Mouse (Mus musculus): ENCODE measurements around the gene Ofcc1. TPM values are rescaled to one million over a fixed set of nuclear protein-coding genes. Genes with fewer than 3 reads are reported as not detected.

Ofcc1 gene
- total RNA-seq, 2 experiments from 2014 or later, result not detected

DNA sequence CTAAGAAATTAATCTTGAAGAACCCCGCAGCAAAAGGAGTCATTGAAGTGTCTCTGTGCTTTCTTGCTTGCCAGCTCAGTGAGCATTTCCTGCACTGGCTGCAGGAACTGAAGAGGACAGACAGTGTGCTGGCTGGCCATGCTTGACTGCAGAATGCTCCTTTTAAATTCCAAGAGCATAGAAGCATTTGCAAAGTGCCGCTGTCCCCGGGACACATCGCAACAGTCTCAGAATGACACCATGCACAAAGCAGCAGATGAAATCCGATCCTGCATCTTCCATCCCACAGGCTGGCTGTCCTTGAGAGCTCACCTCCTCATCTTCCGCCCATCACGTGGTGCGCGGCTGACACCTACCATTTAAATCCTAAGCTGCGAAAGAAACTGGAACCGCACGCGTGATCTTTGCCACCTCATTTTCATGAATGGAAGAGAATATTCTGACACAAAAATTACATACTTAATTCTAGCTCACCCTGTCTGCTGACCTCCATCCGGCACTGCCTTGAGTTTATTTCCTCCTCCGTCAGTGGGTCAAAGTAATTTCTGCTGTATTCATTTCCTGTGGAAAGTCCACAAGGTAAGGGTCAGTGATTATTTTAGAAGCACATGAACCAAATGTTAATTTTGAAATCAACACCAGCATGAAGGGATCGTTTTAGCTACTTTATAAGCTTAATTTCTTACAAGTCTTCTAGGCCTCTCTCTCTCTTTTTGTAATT, 98.0 kb downstream of the Ofcc1 start:
- no peak for DNase-seq
- intact Hi-C loops (cut with DNase I), result no loop called here

DNA sequence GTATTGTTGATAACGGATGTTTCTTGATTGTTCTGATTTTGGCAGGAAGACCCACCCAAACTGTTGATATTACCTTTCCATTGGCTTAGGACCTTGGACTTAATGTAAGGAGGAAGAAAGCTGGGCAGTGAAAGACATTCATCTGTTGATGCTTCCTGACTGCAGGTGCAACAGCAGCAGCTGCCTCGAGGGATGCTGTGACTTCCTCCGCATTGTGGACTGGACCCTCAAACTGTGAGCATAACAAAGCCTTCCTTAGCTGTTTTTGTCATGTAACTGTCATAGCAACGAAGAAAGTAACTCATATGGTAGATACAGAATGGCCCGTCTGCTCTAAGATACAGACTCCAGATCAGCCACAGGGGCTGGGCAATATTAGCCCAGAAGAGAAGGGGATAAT, 102.5 kb downstream of the Ofcc1 start:
- intact Hi-C loops (cut with DNase I), result no loop called here
- no peak for DNase-seq

DNA sequence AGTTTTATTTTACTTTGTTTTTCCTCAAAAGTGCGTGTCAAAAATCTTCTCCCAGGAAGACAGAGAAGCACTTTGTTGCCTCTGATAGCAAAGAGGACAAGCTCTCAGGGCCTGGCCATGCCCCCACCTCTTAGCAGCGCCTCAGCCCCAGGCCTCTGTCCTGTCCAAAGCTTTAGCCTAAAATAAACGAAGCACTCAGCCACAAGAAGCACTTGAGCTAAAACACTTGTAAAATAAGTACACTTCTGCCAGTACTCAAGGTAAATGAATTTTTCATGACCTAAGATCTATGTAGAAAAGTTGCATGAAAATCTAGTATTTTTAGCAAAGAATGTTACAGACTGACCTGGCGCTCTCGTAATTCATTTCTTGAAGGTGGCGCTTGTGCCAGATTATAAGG, 117.4 kb downstream of the Ofcc1 start:
- intact Hi-C loops (cut with DNase I), result no loop called here
- no peak for DNase-seq

DNA sequence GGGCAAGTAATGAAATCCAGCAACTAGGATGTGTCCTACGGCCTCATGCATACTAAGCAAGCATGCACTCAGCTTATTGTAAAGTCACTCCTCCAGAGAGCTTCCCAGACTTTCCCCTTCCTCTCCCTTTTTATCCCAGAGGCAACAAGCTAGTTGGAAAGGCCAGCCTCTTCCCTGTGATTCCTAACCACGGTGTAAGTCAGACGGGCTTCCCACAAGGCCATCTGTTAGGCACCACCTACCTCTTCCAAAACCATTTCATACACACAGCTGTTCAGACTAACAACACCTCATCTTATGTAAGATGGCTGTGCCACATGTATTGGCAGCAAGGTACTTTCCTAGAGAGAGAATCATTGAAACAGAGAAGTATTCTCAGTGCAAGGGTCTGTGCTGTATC, 124.9 kb downstream of the Ofcc1 start:
- DNase-seq, result no peak
- intact Hi-C loops (cut with DNase I), result no loop called here

DNA sequence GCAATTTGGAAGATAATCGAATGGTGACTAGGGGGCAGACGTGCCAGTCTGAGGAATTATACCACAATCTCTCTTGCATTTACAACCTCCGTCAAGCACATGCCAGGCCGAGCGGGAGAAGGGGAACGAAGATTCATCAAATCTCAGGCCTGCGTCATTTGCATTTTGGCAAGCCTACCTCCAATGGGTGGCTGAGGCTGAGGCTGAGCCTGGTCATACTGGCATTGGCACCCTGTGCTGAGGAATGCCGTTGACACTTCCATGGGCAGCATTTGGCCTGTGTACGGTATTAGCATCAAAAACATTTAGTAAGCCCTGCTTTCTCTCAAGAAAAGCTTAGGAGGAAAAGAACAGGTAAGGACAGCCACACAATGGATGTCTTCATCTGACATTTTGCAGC, 152.9 kb downstream of the Ofcc1 start:
- intact Hi-C loops (cut with DNase I), result no loop called here
- DNase-seq, result no peak

DNA sequence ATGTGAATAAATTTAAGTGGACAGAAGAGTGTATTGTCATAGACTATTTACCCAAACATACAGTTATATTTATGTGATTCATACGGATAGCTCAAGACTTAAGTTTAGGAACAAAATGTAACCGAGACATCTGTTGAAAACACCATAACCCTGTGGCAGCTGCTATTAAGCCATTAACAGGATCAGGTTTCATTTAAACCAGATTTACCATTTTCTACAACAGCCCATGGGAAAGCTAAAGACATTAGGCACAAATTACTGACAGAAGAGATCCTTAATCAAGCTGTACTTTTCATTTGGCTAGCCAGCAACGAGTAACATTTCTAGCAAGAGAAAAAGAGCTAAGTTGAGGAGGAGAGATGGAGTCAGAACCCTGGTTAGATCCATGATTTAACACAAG, 179.5 kb downstream of the Ofcc1 start:
- intact Hi-C loops (cut with DNase I), result no loop called here
- DNase-seq, result no peak

DNA sequence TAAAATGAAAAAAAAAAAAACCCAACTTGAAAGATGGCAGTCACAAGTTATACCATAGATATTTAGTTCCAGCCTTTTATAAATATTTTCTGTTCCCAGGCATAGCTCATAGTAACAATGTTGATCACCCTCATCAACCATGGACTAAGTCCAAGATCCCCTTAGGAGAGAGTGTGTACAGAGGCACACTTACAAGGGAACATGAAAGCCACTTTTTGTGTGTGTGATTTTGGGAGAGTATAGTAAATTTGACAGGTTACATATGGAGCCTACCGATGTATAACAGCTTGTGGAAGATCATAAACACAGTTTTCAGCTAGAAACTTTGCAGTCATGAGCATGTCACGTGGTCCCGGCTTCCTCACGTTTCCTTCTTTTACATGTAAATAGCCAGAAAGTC, 189.5 kb downstream of the Ofcc1 start:
- intact Hi-C loops (cut with DNase I), result no loop called here

DNA sequence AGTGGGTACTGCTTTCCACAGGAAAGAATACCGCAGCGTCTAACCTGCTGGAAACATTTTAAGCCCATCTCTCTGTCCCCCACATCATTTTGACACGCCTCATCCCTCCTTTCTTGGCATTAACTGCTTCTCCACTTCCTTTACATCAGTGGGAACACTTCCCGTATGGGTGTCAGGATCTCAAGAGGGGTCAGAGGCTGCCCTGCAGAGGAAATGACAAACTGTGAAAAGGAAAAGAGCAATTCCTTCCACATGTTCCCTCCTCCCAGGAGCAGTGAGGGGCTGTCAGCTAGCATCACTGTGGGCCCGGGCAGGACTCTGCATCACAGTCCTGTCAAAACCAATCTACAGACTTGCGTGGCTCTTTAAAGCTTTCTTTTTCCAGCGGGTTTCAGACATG, 193.4 kb downstream of the Ofcc1 start:
- intact Hi-C loops (cut with DNase I), result no loop called here
- DNase-seq, result no peak

More for the DNA sequence above, 189.5 kb downstream of the Ofcc1 start:
- DNase-seq, result no peak

DNA sequence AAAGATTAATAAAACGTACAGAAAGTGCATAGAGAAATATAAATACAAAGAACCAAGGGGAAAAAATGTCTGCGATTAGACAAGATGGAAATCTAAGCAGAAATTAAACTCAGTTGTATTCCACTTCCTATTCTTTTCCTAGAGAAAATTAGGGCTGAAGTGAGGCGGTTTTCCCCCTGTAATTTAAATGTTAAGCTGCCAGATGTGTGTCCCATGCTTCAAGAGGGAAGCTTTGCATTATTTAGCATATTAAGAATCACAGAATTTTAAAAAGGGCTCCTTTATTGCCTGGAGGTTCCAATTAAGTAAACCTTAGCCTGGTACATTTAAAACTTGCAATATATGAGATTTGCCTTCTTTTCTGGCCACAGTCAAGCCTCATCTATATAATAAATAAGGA, 205.8 kb downstream of the Ofcc1 start:
- no peak for DNase-seq
- intact Hi-C loops (cut with DNase I), result no loop called here

DNA sequence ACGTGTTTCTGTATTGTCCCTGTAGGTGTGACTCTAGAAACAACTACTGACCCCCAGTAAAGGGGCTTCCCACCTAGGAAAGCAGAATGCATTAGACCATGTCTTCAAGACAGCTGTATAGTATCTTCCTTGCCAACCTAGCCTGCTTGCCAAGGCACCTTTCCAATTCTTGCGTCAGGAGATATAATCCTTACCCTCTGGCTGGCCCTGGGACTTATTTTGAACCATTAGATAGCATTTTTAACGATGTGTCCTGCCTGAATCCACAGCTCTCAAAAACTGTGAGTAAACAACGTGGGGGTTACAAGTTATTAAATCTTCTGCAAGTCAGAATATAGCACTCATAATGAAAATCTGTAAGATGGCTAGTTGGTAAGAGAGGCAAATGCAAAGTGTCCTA, 221.3 kb downstream of the Ofcc1 start:
- no peak for DNase-seq
- intact Hi-C loops (cut with DNase I), result no loop called here

DNA sequence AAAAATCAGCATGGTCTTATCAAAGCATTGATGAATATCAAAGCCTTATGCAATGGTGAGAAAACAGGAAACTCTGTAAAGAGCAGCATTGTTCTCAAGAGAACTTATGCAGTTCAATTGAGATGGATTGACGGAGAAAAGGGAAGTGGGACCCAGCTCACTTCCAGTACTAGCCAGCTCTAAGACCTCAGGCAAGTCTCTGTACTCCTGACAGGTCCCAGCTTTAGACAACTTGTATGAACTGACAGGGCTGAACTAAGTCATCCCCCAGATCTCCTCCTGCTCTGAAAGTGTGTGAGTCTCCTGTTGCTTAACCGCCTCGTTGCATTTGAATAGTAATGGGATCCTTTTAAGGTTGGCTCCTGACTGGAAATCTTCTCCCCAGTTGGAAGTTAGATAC, 225.2 kb downstream of the Ofcc1 start:
- intact Hi-C loops (cut with DNase I), result no loop called here
- DNase-seq, result no peak

DNA sequence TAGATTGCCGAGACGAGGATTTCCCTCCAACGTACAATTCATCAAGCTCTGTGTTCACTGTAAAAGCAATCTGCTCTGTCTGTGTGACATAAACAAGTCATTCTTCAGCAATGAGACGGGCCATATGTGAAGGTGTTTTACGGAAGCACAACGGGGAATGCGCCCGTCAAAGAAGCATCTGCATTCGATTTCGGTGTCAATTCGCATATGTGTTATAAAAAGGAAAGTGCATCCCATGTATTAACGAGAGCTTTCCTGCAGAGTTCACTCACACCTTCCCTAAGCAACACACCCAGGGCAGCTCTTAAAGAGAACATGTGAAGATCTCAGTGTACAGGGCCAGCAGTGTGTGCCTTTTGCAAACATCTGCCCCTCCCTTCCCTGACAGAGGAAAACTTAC, 225.6 kb downstream of the Ofcc1 start:
- intact Hi-C loops (cut with DNase I), result no loop called here
- DNase-seq, result no peak

DNA sequence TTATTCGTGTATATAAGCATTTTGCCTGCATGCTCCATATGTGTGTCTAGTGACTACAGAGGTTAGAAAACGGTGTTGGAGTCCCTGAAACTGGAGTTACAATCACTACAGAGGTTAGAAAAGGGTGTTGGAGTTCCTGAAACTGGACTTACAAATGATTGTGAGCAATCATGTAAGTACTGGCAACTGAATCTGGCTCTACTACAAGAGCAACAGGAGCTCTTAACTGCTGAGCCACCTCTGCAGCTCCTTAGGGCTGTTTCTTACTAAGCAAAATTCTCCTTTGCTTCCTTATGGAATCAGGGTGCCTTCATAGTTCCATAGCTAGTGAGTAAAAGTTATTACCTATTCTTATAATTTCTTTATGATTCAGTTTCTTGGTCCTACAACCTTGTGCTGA, 237.4 kb downstream of the Ofcc1 start:
- no peak for DNase-seq
- intact Hi-C loops (cut with DNase I), result no loop called here

DNA sequence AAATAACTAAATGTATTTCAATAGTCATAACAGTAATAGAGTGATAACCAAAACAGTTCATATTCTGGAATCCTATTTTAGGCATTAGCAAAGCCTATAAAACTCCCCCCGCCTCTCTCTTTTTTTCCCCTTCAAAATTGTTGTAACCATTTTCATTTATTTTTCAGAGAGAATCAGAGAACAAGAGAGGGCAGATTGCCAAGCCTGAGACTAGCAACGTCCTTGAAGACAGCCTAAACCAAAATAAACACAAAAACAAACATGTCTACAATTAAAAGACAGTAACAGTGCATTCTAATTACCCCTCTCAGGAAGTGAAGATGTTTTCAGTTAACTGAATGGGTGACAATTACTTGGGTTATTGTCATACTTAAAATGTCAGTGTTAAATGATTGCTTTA, 248.9 kb downstream of the Ofcc1 start:
- no peak for DNase-seq
- intact Hi-C loops (cut with DNase I), result no loop called here

DNA sequence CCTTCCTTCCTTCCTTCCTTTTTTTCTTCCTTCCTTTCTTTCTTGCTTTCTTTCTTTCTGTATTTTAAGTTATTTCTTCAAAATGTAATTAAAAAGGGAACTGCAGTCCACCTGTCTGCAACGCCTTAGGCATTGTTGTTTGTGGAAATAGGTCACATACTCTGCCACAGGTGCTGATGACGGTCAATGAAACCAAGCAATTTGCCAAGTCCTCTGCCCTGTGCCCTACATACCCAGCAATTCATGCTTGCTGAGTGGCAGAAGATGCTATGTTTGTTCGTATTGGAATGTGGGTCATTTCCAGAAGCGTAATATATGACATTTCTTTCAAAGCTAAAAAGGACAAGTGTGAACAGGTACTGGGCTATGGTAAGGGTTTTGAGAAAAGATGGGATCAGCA, 285.0 kb downstream of the Ofcc1 start:
- intact Hi-C loops (cut with DNase I), result no loop called here
- DNase-seq, result no peak

DNA sequence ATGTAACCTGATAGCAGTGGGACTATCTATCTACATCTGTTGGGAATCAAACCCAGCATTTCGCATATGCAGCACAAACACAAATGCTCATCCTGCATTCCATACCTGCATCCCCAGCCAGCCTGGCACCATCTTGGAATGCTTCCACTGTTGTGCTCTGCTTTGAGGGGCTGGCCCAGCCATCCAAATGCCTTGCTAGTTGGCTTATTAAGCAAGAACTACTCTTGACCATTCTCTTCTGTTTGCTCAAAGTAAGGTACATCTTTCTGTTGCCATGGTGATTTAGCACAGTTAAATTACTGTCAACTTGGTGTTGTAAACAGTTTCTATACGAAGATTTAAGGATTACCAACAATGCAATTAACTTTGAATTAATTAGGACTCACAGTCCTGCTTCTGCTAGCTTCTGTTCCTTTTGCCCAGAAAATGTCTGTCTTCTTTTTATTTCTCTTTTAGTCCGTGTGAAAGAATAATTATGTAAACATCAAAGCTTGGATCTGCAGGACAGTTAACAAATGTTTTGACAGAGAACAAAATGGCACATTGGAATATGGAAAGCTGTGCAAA, 286.3 kb downstream of the Ofcc1 start:
- no peak for DNase-seq
- intact Hi-C loops (cut with DNase I), result no loop called here

DNA sequence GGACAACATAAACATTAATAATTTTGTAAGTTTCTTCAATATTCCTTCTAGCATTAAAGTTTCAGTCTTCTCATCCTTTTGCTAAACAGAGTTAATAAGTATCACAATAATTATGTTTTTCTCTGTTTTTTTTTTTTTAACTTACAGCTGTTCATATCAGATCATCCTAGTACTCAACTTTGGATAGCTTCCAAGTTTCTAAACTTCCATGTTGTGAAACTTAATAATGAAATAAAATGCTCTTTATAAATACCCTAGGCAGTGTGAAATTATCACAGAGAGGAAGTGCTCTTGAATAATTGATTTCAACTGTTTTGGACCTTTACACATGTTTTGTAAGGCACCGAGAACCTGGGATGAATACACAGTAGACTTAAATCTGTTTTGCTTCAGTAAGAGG, 291.2 kb downstream of the Ofcc1 start:
- intact Hi-C loops (cut with DNase I), result no loop called here
- no peak for DNase-seq

DNA sequence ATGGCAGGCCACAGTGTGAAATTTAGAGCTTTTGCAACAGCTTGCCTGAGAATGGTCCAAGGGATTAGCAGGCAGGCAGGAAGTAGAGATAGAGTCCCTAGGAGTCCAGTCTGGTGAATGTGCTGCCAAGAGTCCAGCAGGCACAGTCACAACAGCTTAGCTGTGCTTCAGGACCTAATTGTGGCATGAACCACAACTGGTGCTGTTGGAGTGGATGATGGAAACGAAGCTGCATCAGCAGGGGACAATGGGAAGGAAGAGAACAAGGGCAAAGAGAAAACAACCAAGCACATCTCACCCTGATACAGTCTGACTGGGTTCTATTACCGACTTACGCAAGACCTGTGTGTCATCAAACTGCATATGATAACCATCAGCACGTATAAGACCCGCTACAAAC, 300.0 kb downstream of the Ofcc1 start:
- intact Hi-C loops (cut with DNase I), result no loop called here
- no peak for DNase-seq

DNA sequence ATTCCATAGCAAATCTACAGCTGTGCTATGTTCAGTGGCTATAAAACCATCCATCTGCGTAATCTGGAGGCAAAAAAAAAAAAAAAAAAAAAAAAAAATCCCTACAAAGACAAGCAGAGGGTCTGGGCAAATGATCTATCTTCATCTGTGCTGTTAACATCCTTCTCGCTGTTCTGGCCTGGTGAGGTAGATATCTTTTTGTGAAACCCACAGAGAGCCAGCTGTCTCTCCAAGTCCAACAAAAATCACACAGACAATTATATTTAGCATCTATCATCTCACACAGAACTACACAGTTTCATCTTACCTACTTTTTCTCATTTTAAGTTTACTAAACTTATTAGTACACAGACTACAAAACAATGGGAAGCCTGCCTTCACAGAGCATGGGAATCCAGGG, 323.4 kb downstream of the Ofcc1 start:
- intact Hi-C loops (cut with DNase I), result no loop called here
- no peak for DNase-seq

DNA sequence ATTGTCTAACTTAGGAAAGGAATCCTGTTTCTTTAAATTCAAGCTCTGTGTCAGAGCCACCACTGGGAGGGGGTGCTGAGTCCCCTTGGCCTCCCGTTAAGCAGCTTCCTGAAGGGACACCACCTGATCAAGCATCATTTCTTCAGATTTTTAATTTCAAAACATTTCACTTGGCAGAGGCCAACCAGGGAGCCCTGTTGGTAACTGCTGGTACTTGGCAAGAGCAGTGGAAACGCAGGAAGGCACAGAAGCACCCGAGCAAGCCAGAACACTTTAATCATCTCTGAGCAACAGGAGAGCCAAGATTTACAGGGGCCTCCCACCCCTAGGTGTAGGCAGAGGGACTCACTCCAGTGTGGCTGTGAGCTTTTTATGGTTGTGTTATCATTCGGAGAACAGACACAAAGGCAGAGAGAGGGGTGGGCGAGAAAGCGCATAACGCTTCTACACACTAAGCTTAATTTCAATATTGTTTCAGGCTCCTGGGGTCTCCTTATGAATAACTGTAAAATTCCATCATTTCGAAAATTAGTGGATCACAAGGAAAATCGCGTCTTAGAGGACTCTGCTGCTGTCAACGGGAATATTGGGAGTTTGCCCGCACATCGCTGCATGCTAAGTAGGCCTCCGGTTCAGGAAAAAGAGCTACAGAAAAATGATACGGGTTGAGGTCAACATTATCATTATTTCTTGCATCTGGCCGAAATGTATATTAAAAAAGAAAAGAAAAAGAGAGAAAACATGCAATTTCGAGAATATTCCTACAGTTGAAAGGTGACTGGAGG, 324.1 kb downstream of the Ofcc1 start:
- intact Hi-C loops (cut with DNase I), result no loop called here
- DNase-seq, result no peak

DNA sequence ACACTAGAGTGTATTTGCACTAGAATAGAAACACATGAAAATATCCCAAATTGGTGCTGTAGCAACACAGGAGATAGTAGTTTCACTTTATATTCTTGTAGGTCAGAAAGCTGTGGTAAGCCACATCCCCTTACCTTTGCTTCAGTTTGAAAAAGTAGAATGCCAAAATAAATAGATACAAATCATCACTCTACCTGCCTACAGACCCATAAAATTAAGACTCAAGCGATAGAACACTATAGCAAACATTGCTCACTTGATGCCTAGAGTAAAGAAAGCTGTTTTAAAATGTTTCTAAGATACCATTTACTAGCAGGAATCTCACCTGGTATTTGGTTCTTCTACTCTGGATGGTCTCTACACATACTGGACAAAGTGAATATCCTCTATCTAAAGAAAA, 331.8 kb downstream of the Ofcc1 start:
- intact Hi-C loops (cut with DNase I), result no loop called here
- DNase-seq, result no peak

DNA sequence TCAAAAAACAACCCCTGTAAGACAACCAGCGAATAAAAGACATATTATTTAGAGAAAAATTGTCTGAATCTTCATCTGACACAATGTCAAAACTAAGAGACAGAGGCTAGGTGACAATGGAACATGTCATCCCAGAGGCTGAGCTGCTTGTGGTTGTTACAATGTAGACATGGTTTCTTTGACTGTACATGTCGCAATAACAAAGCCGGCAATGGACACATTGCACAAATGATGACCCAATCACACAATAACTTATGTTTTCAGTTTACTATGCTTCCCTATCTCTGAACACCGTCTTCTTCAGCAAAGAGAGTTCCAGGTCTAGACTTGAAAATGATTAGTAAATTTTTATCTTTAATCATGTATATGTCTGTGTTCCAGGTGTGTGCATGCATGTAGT, 332.4 kb downstream of the Ofcc1 start:
- no peak for DNase-seq
- intact Hi-C loops (cut with DNase I), result no loop called here
